Mouse (Mus musculus) layer of hippocampus, adult 18-20 months (tissue): ENCODE data around the gene Pam. TPM values are rescaled to one million over a fixed set of nuclear protein-coding genes. Genes with fewer than 3 reads are reported as not detected.
A peak's percentile ranks its signal among the peaks of the same experiment; 100 is the strongest.
"Not testable (repeated sequence)": the region's sequence is repeated elsewhere in the genome, so short reads cannot be mapped to it uniquely, and the experiment has no call there.

Experiments
- DNase-seq, 2 experiments: peaks; one replicate each; pipeline ENCODE4 v3.0.0; 2022; ENCODE audit warnings: low spot score in 2 of 2
- total RNA-seq, 2 experiments: library from RNA; stranded (reverse); gene quantifications; 2 replicates each; pipeline ENCODE4 v1.2.3; 2021

The Pam gene
- total RNA-seq, 2 experiments from 2014 or later = 188 to 199 TPM

- no peak for DNase-seq
Observed at GRCm38 (mm10) chr1:97976072-97976471, 119.4 kb downstream of the Pam start.

- DNase-seq = no peak
Observed at GRCm38 (mm10) chr1:97974968-97975367, 120.5 kb downstream of the Pam start.

GRCm38 (mm10) chr1:97969765-97970164, 125.7 kb downstream of the Pam start:
- no peak for DNase-seq

- no peak for DNase-seq
Observed at GRCm38 (mm10) chr1:97963711-97964110, 131.7 kb downstream of the Pam start.

- peak in 1 of 2 experiments; percentile 69 for DNase-seq
Observed at GRCm38 (mm10) chr1:97962134-97962533, 133.3 kb downstream of the Pam start.

- peak in 1 of 2 experiments; percentile 65 for DNase-seq
Observed at GRCm38 (mm10) chr1:97960681-97961080, 134.8 kb downstream of the Pam start.

GRCm38 (mm10) chr1:97960124-97960523, 135.3 kb downstream of the Pam start:
- DNase-seq = no peak

- no peak for DNase-seq
Observed at GRCm38 (mm10) chr1:97958759-97959158, 136.7 kb downstream of the Pam start.

- not testable (repeated sequence) for DNase-seq
Observed at GRCm38 (mm10) chr1:97949258-97949657, 146.2 kb downstream of the Pam start.

GRCm38 (mm10) chr1:97947100-97947499, 148.3 kb downstream of the Pam start:
- no peak for DNase-seq

- DNase-seq = no peak
Observed at GRCm38 (mm10) chr1:97943908-97944608, 151.4 kb downstream of the Pam start.

- no peak for DNase-seq
Observed at GRCm38 (mm10) chr1:97943402-97943801, 152.0 kb downstream of the Pam start.

- no peak for DNase-seq
Observed at GRCm38 (mm10) chr1:97942966-97943365, 152.5 kb downstream of the Pam start.

- DNase-seq = no peak
Observed at GRCm38 (mm10) chr1:97938586-97938985, 156.9 kb downstream of the Pam start.

- DNase-seq = no peak
Observed at GRCm38 (mm10) chr1:97938053-97938452, 157.4 kb downstream of the Pam start.

- no peak for DNase-seq
Observed at GRCm38 (mm10) chr1:97934940-97935339, 160.5 kb downstream of the Pam start.

- no peak for DNase-seq
Observed at GRCm38 (mm10) chr1:97931220-97931619, 164.2 kb downstream of the Pam start.

- peak in 1 of 2 experiments; percentile 38 for DNase-seq
Observed at GRCm38 (mm10) chr1:97929415-97930028, 165.9 kb downstream of the Pam start.

- no peak for DNase-seq
Observed at GRCm38 (mm10) chr1:97926789-97927188, 168.7 kb downstream of the Pam start.

GRCm38 (mm10) chr1:97926017-97926540, 169.4 kb downstream of the Pam start:
- DNase-seq = no peak

- DNase-seq = no peak
Observed at GRCm38 (mm10) chr1:97922395-97922794, 173.1 kb downstream of the Pam start.

GRCm38 (mm10) chr1:97921886-97922285, 173.6 kb downstream of the Pam start:
- no peak for DNase-seq

GRCm38 (mm10) chr1:97918495-97918894, 177.0 kb downstream of the Pam start:
- no peak for DNase-seq
